Mouse (Mus musculus) skeletal muscle tissue, adult 2 months (tissue): ENCODE measurements around the gene Lyrm2.

Experiments
- DNase-seq: peaks from one replicate; pipeline ENCODE4 v3.0.0-alpha.2; 2012; ENCODE audit warnings: low read depth, low spot score

The Lyrm2 gene

DNA sequence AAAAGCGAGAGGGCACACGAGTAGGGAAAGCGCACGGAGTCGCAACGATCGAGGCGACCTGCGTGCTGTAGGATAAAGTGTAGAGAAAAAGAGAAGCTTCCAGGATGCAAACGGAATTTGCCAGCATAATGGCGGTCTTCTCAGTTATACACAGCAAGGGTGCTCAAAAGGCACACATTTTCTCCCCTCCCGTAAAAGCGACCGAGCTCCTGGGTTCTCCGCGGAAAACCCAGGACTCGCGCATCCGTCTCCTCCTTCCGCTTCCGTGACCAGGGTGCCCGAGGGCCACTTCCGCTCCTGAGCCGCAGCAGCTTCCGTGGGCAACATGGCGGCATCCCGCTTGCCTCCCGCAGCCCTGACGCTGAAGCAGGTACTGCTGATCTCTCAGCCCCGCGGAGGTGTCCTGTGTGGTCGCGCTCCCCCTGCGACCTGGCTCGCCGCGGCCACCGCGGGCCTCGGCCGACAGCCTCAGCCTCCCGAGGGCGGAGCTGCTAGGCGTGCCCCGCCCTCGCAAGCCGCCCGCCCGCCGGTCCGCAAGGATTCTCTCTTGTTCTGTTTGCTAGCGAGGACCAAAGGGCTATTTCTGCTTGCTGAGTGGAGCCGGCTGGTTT, at the start of gene Lyrm2:
Gene Lyrm2, plus strand, starts transcription at position 288 of the 611 bp plus-strand sequence.
- peak; percentile 57 for DNase-seq

DNA sequence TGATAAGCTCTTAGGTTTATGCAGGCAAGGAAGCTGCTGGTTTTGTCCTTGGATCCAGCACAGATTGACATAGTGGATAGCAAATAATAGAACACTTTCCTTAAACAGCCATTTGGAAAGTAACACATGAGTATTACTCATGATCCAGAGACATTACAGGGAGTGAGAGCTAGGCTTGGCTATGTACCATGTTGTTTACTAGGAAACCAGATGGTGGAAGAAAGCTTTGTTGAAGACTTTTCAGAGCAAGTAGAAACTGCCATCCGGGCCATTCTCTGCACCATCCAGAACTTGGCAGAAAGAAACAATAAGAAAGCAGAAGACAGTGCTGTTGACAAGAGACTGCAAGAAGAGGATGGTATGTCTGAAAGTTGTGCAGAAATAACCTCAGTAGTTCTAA, 49.3 kb upstream of the Lyrm2 start:
- no peak for DNase-seq

DNA sequence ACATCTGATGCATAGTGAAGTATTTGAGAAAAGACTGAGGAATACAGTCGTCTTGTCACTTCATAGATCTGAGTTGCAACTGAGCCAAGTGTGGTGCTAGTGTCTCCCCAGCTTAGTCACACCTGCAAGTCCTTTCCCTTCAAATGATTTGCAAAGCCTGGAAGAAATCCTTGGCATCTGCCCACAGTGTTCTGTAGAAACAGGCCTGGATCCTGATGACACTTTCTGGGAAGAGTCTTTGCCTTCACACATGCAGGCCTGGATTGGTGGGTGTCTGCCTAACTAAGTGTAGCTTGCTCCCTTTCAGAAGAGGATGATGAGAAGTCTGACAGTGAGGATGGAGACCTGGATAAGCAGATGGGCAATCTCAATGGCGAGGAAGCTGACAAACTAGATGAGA, 42.6 kb upstream of the Lyrm2 start:
- no peak for DNase-seq

DNA sequence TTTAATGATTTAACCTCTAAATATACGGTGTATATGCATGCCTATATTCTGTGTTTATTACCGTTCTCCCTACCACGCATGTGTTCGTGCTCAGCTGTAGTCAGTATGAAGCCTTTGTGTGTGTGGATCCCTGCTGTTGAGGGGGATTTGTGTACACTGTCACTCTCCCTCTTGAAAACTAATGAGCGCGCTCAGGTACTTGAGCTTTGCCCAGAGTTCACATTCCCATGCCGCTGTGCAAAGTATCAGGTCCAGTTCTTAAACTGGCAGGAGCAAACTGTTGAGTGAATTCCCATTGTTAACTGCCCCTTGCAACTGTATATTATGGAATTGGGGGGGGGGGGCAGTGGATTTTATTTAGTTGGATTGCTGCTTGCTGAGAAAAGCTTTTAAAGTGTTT, 32.6 kb upstream of the Lyrm2 start:
- DNase-seq, result no peak

DNA sequence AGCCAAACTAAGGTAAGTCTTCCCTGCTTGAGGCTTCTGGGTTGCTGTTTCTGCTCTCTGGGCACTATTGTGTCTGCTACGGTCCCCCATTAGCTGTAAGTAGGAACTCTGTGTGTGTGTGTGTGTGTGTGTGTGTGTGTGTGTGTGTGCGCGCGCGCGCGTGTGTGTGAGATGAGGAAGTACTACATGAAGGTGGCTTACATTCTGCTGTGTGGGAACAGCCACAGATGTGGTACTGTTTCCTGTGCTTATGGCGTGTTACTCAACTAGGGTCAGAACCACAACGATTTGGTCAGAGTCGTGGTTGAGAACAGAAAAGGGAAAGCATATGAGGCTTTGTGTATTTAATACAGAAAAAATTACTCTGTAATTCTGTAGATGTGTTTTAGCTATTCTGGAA, 32.0 kb upstream of the Lyrm2 start:
- peak; percentile 2 for DNase-seq

DNA sequence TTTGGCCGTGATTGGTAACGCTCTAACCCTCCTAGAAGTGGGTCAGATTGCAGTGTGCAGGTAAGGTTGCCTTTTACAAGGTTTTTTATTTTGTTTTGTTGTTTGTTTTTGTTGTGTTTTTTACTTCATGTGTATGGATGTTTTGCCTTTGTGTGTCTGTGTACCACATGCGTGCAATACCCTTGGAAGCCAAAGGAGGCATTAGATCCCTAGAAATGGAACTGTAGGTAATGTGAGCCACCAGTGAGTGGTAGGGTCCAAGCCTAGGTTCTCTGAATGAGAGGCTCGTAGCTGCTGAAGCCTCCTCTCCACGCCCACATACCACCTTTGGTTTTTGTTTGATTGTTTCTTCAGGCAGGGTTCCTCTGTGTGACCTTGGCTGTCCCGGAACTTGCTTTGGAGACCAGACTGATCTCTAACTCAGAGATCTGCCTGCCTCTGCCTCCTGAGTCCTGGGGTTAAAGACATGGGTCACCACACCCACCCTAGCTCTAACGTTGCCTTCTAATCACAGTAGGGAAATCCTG, 29.7 kb upstream of the Lyrm2 start:
- DNase-seq, result no peak

DNA sequence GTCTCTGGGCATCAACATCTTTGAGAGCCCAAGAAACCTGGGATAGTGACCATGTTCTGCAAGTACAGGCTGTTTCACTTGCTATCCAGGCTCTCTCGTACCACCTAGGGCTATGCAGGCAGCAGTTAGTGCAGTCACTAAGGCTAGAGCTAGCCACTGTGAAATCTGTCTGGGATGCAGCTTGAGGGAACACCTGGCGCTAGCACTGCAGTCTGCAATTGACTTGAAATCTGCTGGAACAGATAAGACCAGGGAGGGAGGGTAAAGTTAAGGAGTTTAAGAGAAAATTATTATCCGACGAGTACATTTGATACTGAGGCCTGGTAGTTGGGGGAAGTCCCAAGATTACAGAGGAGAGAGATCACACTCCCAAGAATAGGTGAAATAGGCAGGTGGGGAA, 20.1 kb upstream of the Lyrm2 start:
- DNase-seq, result no peak

DNA sequence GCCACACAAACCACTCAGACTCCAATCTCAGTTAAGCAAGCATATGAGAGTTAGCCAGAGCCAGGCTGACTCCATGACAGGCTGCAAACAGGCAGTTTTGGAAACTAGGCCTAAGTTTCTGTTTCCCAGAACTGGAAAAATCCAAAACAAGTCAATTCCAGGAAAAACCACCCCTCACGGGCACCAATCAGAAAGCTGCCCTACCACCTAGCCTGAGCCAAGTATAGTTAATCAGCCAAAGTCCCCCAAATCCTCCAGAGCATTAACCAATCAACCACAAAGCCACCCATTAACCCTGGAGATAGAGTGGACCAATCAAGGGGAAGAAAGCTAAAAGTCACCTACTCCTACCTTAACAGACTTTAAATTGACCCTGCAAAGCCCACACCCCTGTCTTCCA, 12.9 kb upstream of the Lyrm2 start:
- no peak for DNase-seq

DNA sequence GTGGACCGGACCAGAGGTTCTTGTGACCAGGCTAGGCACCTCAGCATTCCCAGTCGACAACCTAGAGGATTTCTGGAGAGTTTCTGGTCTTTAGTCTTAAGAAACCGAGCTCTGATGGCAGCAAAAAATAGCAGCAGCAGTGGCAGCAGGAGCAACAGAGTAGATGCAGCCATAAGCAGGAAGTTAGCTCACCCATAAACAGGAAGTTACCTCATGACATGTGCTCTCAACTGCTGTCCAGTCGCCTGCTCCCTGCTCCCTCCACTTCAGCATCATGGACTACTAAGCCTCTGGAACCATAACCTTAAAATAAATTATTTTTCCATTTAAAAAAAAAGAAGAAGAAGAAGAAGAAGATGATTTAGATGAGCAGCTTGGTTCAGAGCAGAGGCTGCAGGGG, 11.0 kb upstream of the Lyrm2 start:
- no peak for DNase-seq

DNA sequence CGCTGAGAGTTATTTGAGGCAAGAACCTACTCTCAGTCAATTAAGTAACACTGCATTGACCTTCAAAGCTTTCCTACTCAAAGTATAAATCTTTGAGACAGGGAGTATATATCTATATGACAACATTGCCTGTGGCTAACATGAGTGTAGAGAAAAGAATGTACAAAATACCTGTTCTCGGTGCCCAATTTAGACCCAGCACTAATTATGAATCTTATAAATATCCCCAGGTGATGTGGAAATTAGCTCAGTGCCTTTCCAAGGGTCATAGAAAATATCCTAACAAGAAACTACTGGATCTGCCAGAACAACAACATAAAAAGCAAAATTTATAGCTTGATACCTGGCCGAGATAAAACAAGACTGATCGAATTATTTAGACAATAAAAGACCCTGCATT, 1.1 kb upstream of the Lyrm2 start:
- DNase-seq, result no peak

DNA sequence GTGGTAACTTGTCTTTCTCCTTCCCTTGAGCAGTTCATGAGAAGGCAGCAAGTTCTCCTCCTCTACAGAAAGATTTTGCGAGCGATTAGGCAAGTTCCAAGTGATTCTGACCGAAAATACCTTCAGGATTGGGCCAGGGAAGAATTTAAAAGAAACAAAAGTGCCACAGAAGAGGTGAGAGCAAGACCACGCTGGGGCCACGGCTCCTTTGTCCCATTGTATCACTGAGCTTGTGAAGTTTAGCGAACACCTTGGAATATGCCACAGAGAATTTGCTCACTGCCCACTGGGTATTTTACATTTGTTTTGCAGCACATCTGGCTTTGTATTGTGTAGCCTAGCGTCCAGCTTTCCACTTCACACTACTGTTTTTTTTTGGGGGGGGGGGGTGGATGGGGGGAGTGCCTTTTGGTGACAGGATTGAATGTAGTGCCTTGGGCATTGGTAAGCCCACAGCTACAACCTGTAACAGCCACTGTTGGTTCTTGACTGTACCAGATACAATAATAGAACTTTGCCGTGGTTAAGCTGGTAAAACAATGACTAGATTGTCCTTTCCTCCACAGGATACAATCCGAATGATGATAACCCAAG, 621 bp downstream of the Lyrm2 start:
- no peak for DNase-seq

DNA sequence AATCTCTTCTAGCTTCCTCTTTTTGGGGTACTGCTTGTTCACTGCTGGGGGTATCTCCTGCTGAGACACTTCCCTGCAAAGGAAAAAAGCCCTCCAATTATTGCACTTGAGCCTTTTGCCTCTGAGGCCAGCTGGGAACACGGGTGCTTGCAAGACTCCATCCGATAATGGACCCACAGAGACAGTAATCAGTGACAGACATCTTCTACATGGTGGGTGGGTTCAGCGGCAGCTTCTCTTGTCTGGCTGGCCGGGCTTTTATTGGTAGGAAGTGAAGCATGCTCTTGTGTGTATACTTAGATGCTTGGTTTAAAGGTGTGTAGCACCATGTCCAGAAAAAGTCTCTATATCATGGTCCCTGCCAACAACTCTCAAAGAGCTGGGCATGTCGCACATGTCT, 17.4 kb downstream of the Lyrm2 start:
- no peak for DNase-seq

DNA sequence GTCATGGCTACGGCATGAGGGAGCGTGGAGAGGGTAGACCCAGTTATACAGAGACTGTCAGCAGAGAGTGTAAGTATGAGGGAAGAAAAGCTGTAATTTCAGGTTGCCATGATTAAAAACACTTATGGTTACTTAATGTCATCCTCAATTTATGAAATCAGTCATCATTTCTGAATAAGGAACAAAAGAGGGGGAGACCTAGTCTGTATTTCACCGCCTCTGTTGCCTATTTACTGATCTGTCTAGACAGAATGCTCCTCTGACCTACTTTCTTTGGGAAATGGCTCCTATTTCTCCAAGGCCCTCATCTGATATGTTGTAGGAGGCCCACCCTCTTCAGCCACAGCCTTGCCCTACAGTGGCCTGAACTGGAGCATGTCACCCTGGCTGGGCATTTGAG, 20.6 kb downstream of the Lyrm2 start:
- DNase-seq, result no peak

DNA sequence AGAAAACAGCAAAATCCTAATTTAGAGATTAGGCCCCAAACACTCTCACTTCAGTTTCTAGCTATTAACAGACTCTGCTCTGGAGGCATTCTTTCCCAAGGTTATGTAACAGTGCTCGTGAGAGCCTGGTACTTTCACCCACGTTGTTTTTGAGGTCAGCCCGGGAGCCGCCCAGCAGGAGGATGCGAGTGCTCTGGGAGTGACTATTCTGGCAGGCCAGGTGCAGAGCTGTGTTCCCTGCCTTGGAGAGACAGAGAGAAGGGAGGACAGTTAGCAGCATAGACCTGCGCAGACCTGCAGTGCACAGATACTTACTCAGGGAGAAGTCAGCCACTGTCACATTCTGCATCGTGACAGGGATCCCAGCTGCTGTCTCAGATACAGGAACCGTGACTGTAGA, 24.2 kb downstream of the Lyrm2 start:
- DNase-seq, result no peak

DNA sequence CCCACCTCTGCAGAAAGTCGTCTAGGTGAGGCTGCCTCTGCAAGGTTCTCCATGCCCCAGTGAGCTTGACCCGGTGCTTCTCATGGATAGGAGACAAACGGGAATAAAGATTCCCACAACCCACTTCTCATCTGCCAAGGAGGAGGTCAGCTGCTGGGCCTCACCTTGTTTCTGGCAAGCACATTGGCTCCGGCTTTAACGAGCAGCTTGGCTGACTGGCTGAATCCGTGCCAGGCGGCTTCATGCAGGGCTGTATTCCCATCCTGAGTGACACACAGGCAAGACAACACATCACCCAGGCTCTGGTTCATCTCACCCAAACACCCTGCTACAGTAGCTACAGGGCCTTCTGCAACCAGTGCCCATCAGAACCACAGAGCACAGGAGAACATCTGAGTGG, 26.9 kb downstream of the Lyrm2 start:
- peak; percentile 13 for DNase-seq

DNA sequence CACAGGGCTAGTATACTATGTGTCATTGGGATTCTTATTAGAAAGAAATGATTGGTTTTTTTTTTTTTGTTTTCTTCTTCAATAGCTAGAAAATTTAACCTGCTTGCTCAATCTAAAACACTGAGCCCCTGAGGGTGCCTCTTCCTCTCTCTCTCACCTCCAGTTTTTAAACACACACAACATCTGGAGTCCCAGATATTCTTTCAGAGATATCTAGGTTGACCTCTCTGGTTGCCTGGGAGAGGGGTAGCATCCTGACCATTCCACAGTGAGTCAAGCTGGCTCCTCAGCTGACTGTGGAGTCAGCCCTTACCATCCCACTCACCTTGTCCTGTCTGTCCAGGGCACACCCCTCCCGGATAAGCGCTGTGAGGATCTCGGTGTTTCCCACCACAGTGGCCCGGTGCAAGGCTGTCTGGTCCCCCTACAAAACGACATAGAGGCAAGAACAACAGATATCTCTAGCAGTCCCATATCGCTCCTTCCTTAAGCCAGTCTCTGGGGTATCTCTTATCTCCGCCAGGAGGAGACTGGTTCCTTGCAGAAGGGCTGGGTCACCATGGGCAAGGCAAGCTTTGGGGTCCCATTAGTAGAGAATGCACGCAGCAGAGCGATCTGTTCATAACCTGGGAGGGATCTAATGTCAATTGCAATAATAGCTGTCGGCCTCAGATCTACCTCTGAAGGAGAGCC, 28.5 kb downstream of the Lyrm2 start:
- DNase-seq, result no peak

DNA sequence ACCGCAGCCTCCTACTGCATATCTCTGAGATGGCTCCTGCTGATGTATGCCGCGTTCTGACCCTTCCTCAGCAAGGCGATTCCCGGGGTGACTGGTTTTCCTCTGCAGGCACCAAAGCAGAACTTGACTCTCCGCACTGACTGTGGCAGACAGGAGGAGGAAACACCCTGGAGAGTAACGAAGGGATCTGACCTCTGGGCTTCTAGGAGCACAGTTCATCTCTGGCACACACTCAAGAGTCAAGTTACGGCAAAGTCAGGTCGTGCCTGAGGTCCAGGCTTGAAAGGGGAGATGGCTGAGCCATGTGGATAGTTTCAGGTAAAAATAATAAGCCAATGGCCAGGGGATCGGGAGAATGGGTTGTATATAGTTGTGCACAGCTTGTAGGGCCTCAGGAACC, 29.3 kb downstream of the Lyrm2 start:
- peak; percentile 37 for DNase-seq

DNA sequence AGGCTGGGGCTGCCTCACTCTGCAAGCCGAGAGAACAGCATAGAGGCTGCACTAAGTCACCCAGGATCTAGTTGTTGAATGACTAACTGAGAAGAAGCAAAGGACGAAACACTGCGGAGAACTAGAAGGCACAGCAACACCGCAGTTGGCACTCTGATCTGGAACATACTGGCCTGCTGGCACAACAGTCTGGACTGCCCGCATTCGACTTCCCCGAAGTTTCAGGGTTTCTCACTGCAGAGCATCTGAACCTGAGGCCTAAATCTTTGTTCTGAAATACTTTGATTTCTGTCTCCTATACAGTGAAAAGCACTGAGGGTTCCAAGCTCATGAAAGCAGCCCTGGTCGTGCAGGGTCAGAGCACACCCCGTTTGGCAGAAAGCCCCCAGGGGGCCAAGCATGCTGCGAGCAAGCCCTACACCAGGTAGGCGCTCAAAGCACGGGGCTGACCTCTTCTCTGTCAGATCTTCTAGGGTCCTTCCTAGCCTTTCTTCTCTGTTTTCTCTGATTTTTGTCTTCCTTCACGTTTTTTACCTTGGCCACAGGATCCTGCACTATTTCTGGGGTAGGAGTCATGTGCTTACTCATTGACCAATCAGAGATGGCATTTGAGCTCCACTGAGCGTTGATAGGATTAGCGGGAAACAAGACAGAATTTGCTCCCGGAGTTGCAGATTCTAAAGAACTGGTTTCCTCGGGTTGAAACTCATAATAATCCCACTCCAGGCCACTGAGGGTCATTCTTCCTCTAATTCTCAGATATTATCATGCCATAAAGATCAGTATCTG, 33.6 kb downstream of the Lyrm2 start:
- peak; percentile 16 for DNase-seq

DNA sequence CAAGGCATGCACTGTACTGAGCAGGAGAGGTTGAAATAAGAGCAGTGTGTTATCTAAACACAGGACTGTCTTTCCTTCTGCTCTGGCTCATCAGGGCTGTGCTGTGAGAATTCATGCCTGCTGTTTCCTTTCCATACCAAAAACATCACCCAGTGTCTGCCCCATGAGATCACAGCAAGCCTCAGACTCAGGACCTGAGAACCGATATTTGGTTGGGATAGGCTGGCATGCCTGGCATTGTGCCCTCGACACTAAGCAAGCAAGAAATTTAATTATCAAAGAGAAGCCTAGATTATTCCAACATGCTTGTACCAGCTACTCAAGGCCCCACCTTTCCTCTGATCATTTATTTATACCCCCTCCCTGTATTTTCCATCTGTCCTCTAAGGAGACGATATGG, 34.5 kb downstream of the Lyrm2 start:
- DNase-seq, result no peak

DNA sequence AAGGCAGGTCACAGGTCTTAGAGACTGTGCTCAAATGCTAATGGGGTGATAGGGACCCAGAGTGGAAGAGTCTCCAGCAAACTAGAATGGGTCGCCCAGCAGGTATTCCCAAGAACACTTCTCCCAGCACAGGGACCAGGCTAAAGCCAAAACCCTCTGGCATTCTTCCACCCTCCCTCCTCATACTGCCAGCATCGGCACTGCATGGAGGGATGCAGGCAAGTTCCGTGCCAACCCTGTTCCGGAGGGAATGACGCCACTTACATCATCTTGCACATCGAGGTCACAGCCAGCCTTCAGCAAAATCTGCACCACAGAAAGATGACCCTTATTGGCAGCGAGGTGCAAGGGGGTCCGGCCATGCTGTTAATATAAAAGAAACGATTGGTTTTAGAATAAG, 36.0 kb downstream of the Lyrm2 start:
- DNase-seq, result no peak

DNA sequence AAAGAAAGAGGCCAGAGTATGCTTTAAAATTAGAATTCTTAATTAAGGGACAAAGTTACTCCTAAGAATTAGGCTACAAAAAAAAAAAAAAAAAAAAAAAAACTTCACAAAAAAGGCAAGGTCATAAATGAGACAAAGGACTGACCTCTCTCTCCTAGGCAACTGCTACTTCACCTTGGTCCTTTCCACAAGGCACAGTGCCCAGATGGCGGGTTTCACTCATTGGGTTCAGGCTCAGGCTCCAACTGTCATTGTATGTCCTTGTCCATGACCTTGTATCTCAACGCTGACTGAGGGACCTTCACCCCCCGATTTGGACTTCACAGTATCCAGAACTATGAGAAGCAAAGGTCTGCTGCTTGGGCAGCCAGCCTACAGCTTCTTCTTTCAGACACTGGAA, 38.3 kb downstream of the Lyrm2 start:
- DNase-seq, result no peak
